ENCODE assay signal across 9 mouse cellular contexts in genomic region chr10:43310781-43311392, GRCm38 (mm10).
DNase-seq lines count a peak whose midpoint lies in the region; ATAC-seq and TF ChIP-seq lines count a peak whose summit lies in the region.
"Had no signal": no experiment of that assay in that cellular context is flagged by ENCODE, and none has a peak within 500 bp of the region (broad histone marks: within the 10 kb centered on the region; RNA-seq: fewer than 3 reads in every experiment).

No protein-coding gene starts in this region.

- 40% methylated on average over 10 of the region's 10 CpGs for WGBS in heart, adult 2 months
- WGBS in heart, embryonic 12.5 days, result 60% methylated on average over 10 of the region's 10 CpGs
- WGBS in liver, embryonic 11.5 days, result 72% methylated on average over 10 of the region's 10 CpGs

- H3K27ac ChIP-seq in heart, adult 2 months, result peak overlapping the region; percentile 21; the same call in 1 of the 2 replicates
- no peak overlapping the region for H3K27ac ChIP-seq in heart, embryonic 12.5 days (ENCODE audit: poor library complexity, severe bottlenecking)
- peak overlapping the region; percentile 90 for H3K27ac ChIP-seq in brown adipose tissue, adult 24 weeks (replicated peaks; ENCODE audit: low read depth, low read length)
- no peak overlapping the region; the same call in 1 of the 2 replicates for H3K27ac ChIP-seq in layer of hippocampus, adult 2 months
- H3K27ac ChIP-seq in liver, embryonic 11.5 days (ENCODE audit: low read depth, low read length), result no peak overlapping the region
- H3K27ac ChIP-seq: limb, embryonic 13.5 days had no signal

- no peak for ATAC-seq in heart, embryonic 12.5 days (ENCODE audit: insufficient number of reproducible peaks, low FRiP score)
- ATAC-seq in liver, embryonic 11.5 days (replicated peaks; ENCODE audit: low FRiP score), result no peak

- no peak overlapping the region for H3K9ac ChIP-seq in heart, adult 2 months (ENCODE audit: low read depth, low read length)
- no peak overlapping the region for H3K9ac ChIP-seq in heart, embryonic 12.5 days
- no peak overlapping the region for H3K9ac ChIP-seq in liver, embryonic 11.5 days (ENCODE audit: low read depth, low read length)
- H3K9ac ChIP-seq: limb, embryonic 13.5 days had no signal

- H3K4me2 ChIP-seq in heart, embryonic 12.5 days, result no peak overlapping the region
- no peak overlapping the region for H3K4me2 ChIP-seq in liver, embryonic 11.5 days
- H3K4me2 ChIP-seq: limb, embryonic 13.5 days had no signal

- TF ChIP-seq CTCF in heart, adult 2 months (IDR thresholded peaks at IDR 0.05), result no peak
- TF ChIP-seq CTCF in layer of hippocampus, adult 2 months (conservative IDR thresholded peaks at IDR 0.05), result no peak

- H3K79me2 ChIP-seq in heart, adult 2 months (replicated peaks; ENCODE audit: control insufficient read depth, insufficient read depth, low read length), result no peaks in the 10 kb centered on the region

- no peak for TF ChIP-seq POLR2A in heart, adult 2 months (IDR thresholded peaks at IDR 0.05; ENCODE audit: insufficient read depth, low read depth, low read length)

- peak; percentile 24 to 31 for DNase-seq in heart, adult 2 months
- peak; percentile 81 for DNase-seq in Muller cell, postnatal 12 days (ENCODE audit: inconsistent ontology term)
- DNase-seq in kidney, adult 9 months, result peak; percentile 85
- no peak for DNase-seq in layer of hippocampus, adult 2 months (ENCODE audit: low spot score in 2 of 2)
- no peak for DNase-seq in liver, embryonic 11.5 days (ENCODE audit: low spot score)
- DNase-seq in embryo, embryonic 10 days (ENCODE audit: low spot score), result no peak

- peaks cover 8% of the 10 kb centered on the region; the same call in 1 of the 2 replicates for H3K4me1 ChIP-seq in heart, adult 2 months (ENCODE audit: control insufficient read depth, insufficient read depth, low read length)
- peaks cover 12% of the 10 kb centered on the region for H3K4me1 ChIP-seq in heart, embryonic 12.5 days (replicated peaks)
- H3K4me1 ChIP-seq in brown adipose tissue, adult 24 weeks (ENCODE audit: control insufficient read depth, insufficient read depth, insufficient read length, low read length), result peaks cover 11% of the 10 kb centered on the region
- H3K4me1 ChIP-seq in liver, embryonic 11.5 days (replicated peaks; ENCODE audit: control insufficient read depth, insufficient read depth, low read length), result peaks cover 8% of the 10 kb centered on the region

- intact Hi-C loops in heart, adult 2 months (cut with DNase I), result no loop called here

- no peaks in the 10 kb centered on the region for H3K9me3 ChIP-seq in heart, embryonic 12.5 days (replicated peaks)
- H3K9me3 ChIP-seq in liver, embryonic 11.5 days (ENCODE audit: control insufficient read depth, low read length), result no peaks in the 10 kb centered on the region
- H3K9me3 ChIP-seq: limb, embryonic 13.5 days had no signal

- TF ChIP-seq EP300 in heart, adult 2 months (IDR thresholded peaks at IDR 0.05; ENCODE audit: insufficient read depth, low read depth, low read length), result no peak

- no peaks in the 10 kb centered on the region; the same call in 1 of the 2 replicates for H3K36me3 ChIP-seq in heart, adult 2 months (ENCODE audit: control insufficient read depth, insufficient read depth, low read length)
- no peaks in the 10 kb centered on the region for H3K36me3 ChIP-seq in heart, embryonic 12.5 days
- H3K36me3 ChIP-seq in liver, embryonic 11.5 days (ENCODE audit: control insufficient read depth, insufficient read depth, low read length), result no peaks in the 10 kb centered on the region
- H3K36me3 ChIP-seq: limb, embryonic 13.5 days had no signal

- no peak overlapping the region for H3K4me3 ChIP-seq in heart, adult 2 months
- H3K4me3 ChIP-seq in heart, embryonic 12.5 days, result no peak overlapping the region
- peak overlapping the region; percentile 29; the same call in 1 of the 2 replicates for H3K4me3 ChIP-seq in brown adipose tissue, adult 24 weeks (ENCODE audit: insufficient read depth, low read depth, low read length)
- H3K4me3 ChIP-seq in layer of hippocampus, adult 2 months, result no peak overlapping the region
- no peak overlapping the region for H3K4me3 ChIP-seq in liver, embryonic 11.5 days (ENCODE audit: low read depth, low read length)
- H3K4me3 ChIP-seq: limb, embryonic 13.5 days had no signal

- no peaks in the 10 kb centered on the region for H3K27me3 ChIP-seq in heart, adult 2 months (ENCODE audit: control insufficient read depth, insufficient read depth, low read length)
- H3K27me3 ChIP-seq in heart, embryonic 12.5 days (replicated peaks), result no peaks in the 10 kb centered on the region
- H3K27me3 ChIP-seq in liver, embryonic 11.5 days (replicated peaks; ENCODE audit: control insufficient read depth, insufficient read depth, low read length), result no peaks in the 10 kb centered on the region
- H3K27me3 ChIP-seq: limb, embryonic 13.5 days had no signal

Comparison
In these comparisons a context has a peak if more than half of its experiments do, and no peak if none do; other contexts are left out.
1. H3K27ac ChIP-seq: peak in heart, adult 2 months (single experiment) and brown adipose tissue, adult 24 weeks (single experiment); none in heart, embryonic 12.5 days (single experiment), layer of hippocampus, adult 2 months (single experiment) and liver, embryonic 11.5 days (single experiment).
2. DNase-seq: peak in heart, adult 2 months (2 of 2), Muller cell, postnatal 12 days (single experiment) and kidney, adult 9 months (single experiment); none in layer of hippocampus, adult 2 months (0 of 2), liver, embryonic 11.5 days (single experiment) and embryo, embryonic 10 days (single experiment).